Mouse (Mus musculus) adrenal gland, adult (tissue): ENCODE measurements around the gene Socs7.

Experiments used
- DNase-seq, 2 experiments: peaks; one replicate each; pipeline ENCODE4 v3.0.0; 2022 to 2023; ENCODE audit warnings: low spot score in 1 of 2; ENCODE audit not compliant: inconsistent age in 2 of 2

Socs7 gene

DNA sequence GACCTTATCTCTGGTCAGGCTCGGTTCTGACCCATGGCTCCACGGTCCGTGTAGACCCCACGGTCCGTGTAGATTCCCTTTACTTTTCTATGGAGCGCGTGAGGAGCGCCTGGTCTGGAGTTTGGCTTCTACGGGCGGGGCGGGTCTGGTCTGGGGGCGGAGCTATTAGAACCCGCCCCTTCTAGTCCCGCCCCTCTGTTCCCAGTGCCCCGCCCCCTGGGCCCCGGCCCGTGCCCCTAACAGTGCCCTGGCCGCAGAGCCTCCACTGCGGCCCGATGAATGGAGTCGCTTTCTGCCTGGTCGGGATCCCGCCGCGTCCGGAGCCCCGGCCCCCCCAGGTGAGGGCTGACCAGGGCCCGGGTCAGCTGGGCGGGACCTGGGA lies 53.0 kb downstream of the Socs7 start, which contains the start of gene Arhgap23:
TSS of gene Arhgap23 (plus strand) at position 204 of the 382 bp plus-strand sequence.
- DNase-seq: peak in 1 of 2 experiments; percentile 93

DNA sequence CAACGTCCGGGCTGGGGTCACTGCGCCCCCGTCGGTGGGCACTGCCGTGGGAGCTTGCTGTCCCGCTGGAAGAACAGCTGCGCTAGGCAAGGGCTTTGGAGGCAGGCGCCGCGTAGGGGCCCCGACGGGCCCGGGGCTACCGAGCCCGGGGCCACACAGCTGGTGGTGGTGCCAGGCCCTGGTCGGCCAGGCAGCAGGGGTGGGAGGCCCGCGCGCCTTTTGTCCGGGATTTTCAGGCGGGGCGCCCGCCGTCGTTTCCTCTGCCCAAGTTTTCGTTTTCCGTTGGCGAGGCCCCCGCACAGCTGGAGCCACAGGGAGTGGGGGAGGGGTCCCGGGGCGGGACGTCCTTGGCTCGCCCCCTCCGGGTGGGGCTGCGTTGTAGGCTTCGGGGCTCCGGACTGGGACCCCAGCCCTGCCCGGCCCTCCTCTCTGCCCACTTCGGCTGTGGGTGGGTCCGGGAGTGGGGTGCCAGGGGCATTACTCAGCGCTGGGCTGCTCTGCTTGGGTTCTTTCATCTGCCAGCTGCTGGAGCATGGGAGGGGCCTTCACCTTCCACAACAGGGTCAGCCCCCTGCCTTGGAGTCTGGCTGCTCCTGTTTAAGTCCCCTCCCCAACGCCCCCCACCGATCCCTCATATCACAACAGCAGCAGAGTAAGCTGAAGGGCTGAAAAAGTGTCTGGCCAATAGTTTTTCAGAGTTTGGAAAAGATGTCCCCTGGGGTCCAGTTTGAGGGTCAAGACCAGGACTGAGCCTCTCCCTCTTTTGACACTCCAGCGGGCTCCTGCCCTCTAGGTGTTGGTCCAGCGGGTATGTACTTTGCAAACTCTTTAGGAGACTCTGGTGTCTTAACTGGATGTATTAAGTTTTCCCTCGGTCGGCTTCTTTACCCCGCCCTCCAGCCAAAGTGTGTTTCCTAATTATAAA lies 53.6 kb downstream of the Socs7 start:
- peak; percentile 78 to 87 for DNase-seq

DNA sequence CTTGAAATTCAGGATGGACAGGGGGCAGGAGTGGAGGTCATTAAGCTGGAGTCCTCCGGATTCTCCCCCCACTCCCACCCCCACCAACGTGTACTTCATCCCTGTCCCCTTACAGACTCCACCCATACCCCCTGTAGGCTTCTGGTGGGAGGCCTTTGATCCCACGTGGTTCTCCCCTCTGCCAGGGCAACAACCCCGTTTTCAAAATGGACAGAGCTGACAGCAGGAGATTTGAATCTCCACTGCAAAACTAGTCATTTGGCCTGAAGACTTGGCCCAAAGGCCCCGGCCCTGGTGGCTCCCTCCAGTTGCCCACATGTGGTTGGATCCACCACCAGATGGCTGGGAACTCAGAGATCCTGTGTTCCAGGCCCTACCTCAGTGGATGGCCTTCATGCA lies 54.3 kb downstream of the Socs7 start:
- DNase-seq: no peak

DNA sequence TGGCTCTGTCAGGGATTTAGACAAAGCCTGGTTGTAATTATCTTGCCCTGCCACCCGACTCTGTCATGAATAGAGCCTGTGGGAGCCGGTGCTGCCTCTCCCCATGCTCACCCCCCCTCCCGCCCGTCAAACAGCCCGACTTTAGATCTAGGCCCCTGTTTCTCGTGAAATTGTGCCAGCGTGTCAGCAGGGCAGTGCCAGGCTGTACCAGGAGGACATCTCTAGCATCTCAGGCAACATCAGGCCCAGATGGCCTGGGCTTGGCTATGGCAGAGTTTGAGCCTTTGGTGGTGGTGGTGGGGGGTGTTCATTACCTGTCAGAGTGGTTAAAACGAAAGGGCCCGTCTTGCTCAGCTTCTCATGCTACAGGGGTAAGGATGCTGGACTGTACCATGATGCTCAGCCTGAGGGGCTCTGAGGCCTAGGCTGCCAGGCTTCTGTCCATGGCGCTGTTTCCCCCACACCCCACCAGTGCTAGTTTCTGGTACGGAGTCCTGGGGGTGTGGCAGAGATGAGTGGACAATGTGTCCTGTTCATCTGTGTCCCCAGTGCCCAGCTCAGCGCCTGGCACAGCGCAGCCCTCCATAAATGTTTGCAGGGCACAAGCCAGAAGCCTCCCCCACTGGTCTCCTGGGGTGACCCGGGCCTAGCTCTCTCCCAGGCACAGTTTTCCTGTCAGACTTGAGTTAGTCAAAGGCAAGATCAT lies 56.6 kb downstream of the Socs7 start:
- DNase-seq: no peak

DNA sequence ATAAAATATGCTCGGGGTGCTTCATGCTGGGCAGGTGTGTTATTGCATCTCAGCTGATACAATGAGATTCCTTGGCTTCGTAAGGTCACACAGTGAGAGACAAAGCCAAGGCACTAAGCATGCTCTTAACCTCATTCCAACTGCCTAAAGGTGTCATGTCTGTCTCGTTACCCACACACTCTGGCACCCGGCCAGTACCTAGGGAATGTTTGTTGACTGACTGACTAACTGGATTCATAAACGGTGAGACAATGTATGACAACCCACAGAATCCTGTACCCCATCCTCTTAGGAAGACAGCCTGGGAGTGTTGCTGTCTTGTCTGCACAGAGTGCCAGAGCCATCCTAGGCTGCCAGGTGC lies 57.2 kb downstream of the Socs7 start:
- DNase-seq: no peak

DNA sequence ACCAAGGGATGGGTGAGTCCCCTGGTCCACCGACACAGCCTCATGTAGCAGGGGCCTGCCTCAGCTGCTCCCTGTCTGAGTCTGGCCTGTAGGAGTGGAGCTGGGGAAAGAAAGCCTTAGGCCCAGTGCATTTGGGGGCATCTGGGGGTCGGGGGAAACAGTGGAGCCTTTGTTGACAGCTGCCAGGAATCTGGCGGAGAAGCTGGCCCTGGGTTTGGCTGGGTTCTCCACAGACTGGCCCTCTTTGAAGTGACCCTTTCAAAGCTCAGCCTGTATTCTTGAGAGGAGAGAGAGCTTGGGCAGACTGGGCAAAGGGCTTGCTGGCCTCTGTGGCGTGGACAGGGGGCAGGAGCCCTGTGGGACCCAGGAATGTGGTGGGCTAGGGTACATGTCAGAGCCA lies 60.2 kb downstream of the Socs7 start:
- no peak for DNase-seq

DNA sequence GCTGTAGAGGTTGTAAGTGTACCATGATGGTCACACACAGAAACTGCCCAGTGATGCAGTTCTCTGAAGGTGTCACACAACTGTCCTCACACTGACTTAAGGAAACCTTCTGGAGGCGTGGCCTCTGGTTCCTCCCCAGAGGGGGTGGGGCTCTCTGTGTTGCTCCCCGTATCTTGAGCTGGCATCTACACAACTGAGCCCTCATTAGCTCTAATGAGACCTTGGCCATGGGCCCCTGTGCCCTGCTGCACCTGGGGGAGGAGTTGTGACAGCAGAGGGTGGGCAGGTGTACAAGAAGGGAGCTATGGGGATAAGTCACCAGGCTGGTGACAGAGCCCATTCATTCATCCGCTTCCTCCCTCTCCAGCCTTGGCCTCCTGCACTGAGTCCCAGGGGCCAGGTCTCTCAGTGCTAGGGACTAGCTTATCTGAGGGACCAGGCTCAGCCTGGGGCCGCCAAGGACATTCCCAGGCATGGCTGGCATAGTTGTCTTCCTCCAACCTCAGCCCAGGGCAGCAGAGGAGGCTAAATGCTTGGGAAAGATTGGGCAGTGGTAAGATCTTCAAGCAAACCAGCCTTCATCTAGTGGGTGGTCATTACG lies 61.8 kb downstream of the Socs7 start:
- DNase-seq: peak; percentile 55 to 74

DNA sequence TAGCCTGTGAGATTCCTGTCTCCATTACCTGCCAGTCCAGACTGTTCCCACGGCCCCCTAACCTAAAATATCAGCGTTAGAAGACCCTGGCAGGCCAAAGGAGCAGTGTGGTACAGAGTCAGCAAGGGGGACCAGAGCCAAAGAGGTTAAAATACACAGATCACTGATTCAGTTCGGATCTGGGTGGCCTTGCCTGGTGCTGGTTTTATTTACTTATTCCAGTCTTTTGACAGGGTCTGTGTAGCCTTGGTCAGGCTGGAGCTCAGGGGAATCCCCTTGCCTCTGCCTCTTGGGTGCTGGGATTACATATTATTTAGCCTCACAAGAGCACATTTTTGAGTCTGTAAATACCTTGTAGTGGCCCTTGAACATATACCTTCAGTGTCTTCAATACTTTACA lies 62.5 kb downstream of the Socs7 start:
- no peak for DNase-seq

DNA sequence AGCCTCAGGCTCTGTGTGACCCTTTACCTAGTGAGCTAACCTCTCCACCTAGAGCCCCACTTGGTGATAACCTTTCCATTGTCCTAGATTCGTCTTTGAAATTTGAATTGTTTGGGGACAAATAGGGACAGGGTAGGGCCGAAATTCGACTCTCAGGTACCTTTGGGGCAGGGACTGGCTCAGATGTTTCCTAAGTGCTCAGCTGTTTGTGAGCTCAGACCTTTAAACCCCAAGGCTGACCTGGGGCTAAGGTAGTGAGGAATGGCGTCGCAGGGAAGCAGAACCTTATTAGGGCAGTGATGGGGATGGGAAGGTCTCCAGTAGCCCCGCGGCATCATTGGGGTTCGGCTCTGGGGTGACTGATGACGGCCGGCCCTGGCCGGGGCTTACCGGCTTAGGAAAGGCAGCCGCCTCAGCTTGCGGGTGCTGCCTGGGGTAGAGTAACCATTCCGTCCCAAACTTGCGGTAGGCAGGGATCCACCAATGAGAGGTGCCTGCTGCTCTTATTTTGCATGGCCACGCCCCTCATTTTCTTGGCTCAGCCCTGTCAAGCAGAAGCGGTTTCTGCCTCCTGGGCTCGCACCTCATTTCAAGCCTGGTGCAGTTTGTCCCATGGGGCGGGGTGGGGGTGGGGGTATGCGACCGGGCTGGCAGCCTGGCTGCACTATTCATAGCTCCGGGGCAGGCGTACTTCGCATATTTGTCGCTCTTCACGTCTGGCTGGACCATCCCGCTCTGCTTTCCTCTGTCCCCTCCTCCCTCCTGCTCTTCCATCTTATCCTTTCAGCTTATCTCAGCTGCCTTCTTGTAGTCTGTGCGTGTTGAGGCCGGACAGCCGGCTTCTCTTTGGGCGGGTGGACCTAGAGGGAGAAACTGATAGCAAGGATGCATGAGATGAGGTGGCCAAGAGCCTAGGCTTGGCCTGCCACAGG lies 65.7 kb downstream of the Socs7 start:
- peak; percentile 88 to 92 for DNase-seq

DNA sequence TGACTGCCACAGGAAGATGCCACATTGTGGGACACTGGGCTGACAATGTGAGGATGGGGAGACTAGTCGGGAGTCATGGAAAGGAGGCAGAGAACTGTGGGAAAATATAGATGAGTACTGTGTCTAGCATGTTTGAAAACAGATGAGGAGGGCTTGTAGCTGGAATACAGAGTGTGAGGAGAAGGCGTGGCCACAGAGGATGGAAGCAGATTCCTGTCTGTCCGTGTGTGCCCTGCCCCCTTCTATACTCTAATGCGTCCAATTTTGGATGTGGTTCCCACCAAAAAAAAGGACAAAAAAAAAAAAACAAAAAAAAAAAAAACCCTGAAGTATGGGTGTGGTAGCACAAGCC lies 66.4 kb downstream of the Socs7 start:
- no peak for DNase-seq

DNA sequence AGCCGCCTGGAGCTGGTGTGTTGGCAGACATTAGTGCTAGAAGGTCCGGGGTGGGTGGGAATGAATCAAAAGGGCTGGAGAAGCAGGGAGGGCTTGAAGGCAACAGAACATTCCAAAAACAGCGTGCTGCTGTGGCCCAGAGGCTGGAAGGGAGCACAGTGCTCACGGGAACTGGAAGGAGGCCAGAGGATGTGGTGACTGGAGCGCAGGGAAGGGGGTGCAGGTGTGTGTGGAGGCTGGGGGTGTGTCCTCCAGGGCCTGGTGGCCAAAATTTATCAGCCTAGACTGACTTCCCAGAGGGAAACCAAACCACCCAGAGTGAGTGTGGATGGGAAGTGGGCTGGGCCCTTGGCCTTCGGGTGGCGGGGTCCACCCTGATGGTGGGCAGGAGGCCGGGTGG lies 67.3 kb downstream of the Socs7 start:
- DNase-seq: no peak

DNA sequence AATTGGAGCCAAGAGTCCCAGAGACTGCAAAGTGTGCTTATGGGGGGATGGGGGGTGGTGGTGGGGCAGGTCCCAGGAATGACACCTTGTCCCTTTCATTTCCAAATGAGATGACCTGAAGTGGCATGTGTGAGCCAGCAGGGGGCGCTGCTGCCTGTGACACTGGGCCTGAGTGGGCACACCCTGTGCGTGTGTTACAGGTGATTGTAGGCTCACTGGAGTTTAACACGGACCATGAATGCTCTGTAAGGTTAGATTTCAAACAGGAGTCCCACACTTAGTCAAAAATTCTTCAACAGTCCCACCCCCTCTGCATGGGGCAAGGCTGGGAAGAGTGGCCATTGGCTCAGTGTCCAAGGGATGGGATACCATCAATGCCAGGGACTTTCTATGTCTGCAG lies 69.7 kb downstream of the Socs7 start:
- peak; percentile 68 to 85 for DNase-seq

DNA sequence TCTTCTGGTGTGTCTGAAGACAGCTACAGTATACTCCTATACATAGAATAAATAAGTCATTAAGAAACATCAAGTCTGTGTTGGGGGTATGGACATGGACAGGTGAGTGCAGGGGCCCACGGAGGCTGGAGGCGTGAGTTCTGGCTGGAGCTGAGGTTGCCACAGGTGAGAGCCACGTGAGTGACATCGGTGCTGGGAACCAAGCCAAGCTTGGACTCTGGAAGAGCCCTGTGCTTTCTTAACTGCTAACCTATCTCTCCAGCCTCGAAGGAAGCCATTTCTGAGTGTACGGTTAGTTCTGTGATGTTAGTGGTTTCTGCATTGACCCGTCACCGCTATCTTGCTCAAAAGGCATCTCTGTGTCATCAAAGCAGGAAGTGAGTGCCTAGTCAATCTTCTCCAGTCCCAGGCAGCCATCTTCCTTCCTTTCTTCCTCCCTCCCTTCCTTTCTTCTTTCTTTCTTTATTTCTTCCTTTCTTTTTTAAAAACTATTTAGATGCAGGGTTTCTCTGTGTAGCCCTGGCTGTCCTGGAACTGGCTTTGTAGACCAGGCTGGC lies 70.7 kb downstream of the Socs7 start:
- peak in 1 of 2 experiments; percentile 50 for DNase-seq

DNA sequence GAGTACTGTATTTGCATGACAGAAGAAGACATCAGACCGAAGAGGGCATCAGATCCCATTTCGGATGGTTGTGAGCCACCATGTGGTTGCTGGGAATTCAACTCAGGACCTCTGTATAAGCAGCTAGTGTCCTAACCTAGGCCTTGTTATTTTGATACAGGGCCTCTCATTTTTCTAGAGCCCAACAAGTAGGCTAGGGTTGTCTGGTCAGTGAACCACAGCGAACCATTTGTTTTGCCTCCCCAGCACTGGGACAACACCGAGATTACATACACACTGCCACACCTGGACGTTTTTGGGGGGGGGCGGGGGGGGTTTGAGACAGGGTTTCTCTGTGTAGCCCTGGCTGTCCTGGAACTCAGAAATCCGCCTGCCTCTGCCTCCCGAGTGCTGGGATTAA lies 71.8 kb downstream of the Socs7 start:
- DNase-seq: no peak

DNA sequence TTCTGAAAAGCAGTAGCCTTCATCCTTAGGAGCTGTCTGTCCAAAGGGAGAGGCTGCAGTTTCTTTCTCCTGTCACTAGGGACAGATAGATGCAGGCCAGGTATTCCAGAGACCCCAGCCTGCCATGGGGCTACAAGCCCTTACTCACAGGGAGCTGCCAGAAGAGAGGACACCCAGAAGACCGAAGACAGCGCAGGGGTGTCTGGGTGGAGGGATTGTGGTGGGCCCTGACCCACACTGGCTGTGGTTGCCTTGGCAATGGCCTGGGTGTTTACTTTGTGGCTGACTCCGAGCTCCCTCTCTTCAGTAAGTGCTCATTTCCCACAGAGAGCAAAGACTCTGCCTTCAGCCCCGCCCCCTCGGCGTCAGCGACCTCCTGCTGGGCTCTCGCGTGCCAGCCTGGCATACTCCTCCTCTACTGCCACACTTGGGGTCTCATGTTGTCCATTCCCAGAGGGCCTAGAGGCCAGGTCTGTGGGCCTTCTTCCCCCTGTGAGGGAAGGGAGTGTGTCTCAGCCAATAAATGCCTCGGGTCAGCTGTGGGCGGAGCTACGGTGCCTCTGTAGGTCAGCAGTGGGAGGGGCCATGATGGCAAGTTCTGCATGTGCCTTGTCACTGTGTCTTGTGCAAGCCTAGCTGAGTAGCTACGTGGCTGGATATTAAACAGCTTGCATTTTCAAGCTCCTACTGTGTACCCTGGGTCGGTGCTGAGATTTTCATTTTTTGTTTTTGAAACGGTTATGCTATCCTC lies 72.5 kb downstream of the Socs7 start:
- DNase-seq: peak; percentile 95 to 98

DNA sequence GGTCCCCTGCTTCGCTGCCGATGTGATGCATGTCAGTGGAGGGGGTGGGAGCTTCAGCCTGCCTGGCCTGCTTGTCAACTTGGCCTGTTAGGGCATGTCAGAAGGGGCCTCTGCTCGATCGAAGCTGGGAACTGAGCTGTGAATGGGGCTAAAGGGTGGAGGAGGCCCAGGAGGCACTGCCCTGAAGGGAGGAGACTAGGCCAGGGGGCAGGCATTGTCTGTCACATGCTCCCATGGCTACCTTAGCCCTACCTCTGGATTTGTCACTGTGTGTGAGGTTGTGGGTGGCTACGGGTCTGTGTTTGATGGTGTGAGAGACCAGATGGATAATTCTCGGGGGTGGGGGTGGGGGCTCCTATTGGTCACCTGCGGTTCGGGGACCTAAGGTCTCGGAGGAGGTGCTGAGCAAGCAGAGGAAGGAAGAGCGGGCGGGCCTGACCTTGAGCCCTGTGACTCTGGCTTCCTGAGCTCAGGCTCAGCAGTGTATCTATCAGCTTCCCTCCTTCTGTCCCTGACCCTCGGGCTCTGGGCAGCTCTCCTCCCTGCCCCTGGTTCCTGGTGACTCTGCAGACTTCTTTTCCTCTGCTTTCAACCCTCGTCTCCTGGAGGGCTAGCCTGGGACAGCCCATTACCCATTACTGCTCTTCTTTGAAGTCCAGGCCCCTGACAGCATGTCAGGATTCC lies 73.6 kb downstream of the Socs7 start:
- DNase-seq: peak; percentile 84 to 93

DNA sequence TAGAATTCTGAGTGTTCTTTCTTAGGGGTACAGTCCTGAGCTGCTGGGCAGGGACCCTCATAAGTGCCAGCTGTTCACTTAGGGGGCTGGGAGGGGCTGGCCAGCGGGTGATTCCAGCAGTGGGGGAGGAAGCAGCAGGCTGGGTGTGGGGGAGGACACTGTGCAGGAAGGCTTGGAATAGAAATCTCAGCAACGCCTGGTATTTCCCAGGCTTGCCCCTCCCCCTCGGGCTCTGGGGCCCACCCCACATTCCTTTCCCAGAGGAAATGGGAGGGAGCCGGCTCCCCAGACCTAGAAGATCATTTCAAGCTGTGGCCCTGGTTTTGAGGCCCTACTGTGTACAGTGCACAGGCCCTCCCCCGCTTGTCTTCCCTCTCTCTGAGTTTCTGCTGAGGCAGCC lies 75.4 kb downstream of the Socs7 start:
- peak; percentile 81 to 85 for DNase-seq

DNA sequence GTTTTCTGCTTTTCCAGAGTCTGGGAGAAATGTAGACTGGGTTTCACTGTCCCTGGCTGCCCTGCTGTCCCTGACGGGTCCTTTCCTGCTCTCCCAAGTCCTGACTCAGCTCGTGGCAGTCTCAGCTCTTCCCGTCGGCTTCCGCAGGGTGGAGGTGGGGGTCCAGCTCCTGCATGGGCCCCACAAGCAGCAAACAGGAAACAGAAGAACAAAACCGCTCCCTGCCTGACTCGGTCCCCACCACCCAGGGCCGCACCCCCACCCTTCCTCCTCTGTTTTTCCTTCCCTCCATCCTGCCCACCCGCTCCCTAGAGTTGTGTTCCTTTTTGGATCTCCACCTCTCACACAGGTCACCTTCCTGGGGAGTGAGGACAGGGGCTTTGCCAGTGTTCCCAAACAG lies 76.5 kb downstream of the Socs7 start:
- DNase-seq: peak; percentile 61 to 73

DNA sequence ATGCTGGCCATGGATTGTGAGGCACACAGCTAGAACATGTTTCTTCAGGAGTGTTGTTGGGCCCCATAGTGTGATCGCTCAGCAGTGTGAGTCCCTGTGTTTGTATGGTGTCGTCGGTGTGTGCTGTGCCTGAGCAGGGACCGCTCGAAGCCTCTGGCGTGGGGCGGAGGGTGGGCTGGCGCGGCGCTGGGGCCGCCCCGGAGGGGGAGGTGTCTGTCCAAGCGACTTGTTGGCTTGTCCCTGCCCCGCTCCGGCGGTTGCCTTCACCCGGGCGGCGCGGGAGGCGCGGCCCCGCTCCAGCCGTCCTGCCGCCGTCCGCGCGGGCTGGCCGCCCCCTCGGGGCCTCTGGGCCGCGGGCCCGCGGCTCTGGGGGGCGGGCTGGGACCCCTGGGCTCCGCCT lies 77.6 kb downstream of the Socs7 start:
- DNase-seq: peak; percentile 88 to 92
